Mouse (Mus musculus): ENCODE measurements around the gene Sox13. TPM values are rescaled to one million over a fixed set of nuclear protein-coding genes. Genes with fewer than 3 reads are reported as not detected.

Gene Sox13
- polyA plus RNA-seq, 1 experiment from 2014 or later = 12.3 TPM

DNA sequence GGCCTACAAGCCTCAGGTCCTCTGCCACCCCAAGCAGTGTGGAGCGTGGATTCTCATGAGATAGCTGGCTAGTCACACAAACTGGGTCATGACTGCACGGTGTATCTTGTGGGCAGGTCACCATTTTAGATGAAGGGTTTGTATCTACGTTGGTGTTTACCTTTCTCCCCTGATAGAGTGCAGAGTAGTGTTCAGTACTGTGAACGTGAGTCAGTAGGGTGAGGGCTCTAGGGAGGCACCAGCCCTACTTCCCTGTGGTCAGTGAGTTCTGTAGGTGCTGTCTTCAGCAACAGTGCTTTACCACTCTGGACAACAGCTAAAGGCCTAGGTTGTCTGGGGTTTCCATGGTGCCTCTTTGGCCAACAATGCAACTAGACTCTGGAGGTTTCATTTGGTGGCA is 20.2 kb downstream of the Sox13 start:
- H3K27ac ChIP-seq (ENCODE audit: low read depth, low read length) = no peak overlapping the region
- H3K27me3 ChIP-seq (ENCODE audit: control insufficient read depth, insufficient read depth, low read length) = peaks cover 9% of the 10 kb centered on the region
- H3K4me2 ChIP-seq (ENCODE audit: low read depth, low read length, severe bottlenecking) = no peak overlapping the region
- no peak overlapping the region for H3K4me3 ChIP-seq (ENCODE audit: low read depth, low read length)
- WGBS = 93% methylated on average over 4 of the region's 4 CpGs
- peaks cover 2% of the 10 kb centered on the region for H3K4me1 ChIP-seq (replicated peaks; ENCODE audit: control insufficient read depth, insufficient read depth, low read length)
- H3K9me3 ChIP-seq (ENCODE audit: control insufficient read depth, low read length) = no peaks in the 10 kb centered on the region
- H3K36me3 ChIP-seq (ENCODE audit: control insufficient read depth, insufficient read depth, low read length) = no peaks in the 10 kb centered on the region
- DNase-seq (ENCODE audit: low spot score) = no peak
- no peak for ATAC-seq (replicated peaks; ENCODE audit: low FRiP score)
- no peak overlapping the region for H3K9ac ChIP-seq (ENCODE audit: low read length)

DNA sequence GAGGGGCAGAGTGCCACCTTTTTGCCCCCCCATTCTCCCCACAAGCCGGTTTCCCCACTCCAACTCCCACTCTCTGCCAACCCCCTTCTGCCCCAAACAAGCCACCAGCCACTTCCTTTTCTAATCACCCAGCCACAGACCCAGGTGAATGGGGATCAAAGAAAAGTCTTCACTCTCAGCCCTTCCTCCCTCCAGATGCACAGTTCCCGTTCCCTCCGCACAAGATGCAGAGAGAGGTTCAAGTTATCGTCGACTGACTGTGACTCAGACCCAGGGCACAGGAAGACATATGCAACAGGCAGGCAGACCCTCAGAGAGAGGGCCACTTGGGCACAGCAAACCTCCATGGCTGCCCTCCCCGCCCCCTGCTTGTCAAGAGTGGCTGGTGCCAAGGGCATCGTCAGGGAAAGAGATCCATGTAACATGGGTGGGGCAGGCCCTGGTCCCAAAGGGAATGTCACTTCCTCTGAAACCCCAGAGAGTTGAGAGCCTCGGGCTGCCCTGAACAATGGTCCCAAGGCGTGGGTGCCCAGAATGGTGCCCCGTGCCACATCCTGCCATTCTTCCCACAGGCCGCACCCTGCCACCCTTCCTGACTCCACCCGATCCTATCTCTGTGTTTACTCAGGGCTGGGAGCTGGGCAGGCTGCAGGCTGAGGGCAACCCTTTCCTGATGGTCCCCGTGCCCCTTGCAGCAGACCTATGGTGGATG is 24.0 kb downstream of the Sox13 start:
- peaks cover 16% of the 10 kb centered on the region for H3K27me3 ChIP-seq (ENCODE audit: control insufficient read depth, insufficient read depth, low read length)
- H3K36me3 ChIP-seq (ENCODE audit: control insufficient read depth, insufficient read depth, low read length) = no peaks in the 10 kb centered on the region
- no peaks in the 10 kb centered on the region for H3K9me3 ChIP-seq (ENCODE audit: control insufficient read depth, low read length)
- no peak overlapping the region for H3K27ac ChIP-seq (ENCODE audit: low read depth, low read length)
- DNase-seq (ENCODE audit: low spot score) (no peak), ATAC-seq (replicated peaks; ENCODE audit: low FRiP score) (no peak)
- H3K9ac ChIP-seq (ENCODE audit: low read length) = no peak overlapping the region
- H3K4me2 ChIP-seq (ENCODE audit: low read depth, low read length, severe bottlenecking) = no peak overlapping the region
- WGBS = 79% methylated on average over 13 of the region's 13 CpGs
- H3K4me3 ChIP-seq (ENCODE audit: low read depth, low read length) = no peak overlapping the region
- H3K4me1 ChIP-seq (replicated peaks; ENCODE audit: control insufficient read depth, insufficient read depth, low read length) = peaks cover 9% of the 10 kb centered on the region

DNA sequence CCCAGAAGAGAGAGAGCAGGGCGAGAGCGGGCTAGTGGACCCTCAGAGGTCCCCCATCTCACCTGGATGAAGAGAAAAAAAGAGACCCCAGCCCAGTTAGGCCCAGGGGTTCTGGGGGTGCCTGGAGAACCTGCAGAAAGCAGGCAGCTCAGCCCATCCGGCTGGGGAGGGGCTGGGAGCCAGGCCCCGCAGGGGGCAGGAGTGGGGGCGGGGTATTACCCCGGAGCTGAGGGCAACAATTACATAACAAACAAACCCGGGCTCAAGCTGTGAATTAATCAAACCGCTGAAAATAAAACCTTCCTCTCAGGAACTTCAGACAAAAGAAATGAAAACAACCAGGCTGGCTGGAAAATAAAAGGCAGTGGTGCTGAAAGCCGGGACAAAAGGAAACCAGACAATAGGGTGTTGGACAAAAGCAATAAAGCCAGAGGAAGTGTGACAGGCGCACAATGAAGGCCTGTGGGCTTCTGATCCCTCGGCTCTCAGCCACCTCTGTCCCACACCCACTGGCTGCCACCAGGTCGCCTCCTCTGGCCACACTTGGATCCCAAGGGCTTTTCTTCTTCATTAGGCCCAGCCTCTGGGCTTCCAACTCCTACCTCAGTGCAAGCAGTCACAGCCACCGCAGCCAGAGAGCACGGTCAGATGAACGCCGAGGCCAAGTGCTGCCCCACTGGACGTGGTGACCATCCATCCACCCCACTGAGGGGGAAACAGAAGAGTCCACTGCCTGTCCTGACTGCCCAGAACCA is 26.5 kb downstream of the Sox13 start:
- Histone ChIP-seq H3K27me3 (ENCODE audit: control insufficient read depth, insufficient read depth, low read length) (peaks cover 21% of the 10 kb centered on the region), H3K9ac (ENCODE audit: low read length) (peak overlapping the region; percentile 20), H3K9me3 (ENCODE audit: control insufficient read depth, low read length) (no peaks in the 10 kb centered on the region), H3K4me2 (ENCODE audit: low read depth, low read length, severe bottlenecking) (peak overlapping the region; percentile 28; the same call in 1 of the 2 replicates), H3K4me3 (ENCODE audit: low read depth, low read length) (no peak overlapping the region), H3K36me3 (ENCODE audit: control insufficient read depth, insufficient read depth, low read length) (no peaks in the 10 kb centered on the region), H3K27ac (ENCODE audit: low read depth, low read length) (peak overlapping the region; percentile 59), H3K4me1 (replicated peaks; ENCODE audit: control insufficient read depth, insufficient read depth, low read length) (peaks cover 13% of the 10 kb centered on the region)
- peak; percentile 80 for ATAC-seq (replicated peaks; ENCODE audit: low FRiP score)
- 2% methylated on average over 17 of the region's 17 CpGs for WGBS
- peak; percentile 78 for DNase-seq (ENCODE audit: low spot score)

DNA sequence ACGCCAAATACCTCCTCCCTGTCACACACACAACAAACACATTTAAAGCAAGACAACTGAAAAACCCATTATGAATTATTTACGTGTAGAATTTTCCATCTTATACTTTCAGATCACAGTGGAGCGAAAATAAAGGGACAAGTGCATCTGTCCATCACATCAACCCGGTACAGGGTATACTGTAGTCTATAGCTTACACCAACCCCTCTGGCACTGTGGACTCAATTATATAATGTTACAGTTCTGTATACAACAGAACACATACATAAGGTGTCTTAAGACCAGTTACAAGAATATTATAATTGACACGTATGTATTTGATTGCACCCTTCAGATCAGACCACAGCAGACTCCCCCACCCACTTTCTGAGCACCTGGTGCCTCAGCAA is 27.1 kb downstream of the Sox13 start:
- no peak overlapping the region for H3K4me3 ChIP-seq (ENCODE audit: low read depth, low read length)
- no peak overlapping the region for H3K27ac ChIP-seq (ENCODE audit: low read depth, low read length)
- DNase-seq (ENCODE audit: low spot score) (no peak), ATAC-seq (replicated peaks; ENCODE audit: low FRiP score) (no peak; the same call in 1 of the 2 replicates)
- WGBS = 59% methylated on average over 5 of the region's 5 CpGs
- H3K27me3 ChIP-seq (ENCODE audit: control insufficient read depth, insufficient read depth, low read length) = peaks cover 21% of the 10 kb centered on the region
- peak overlapping the region; percentile 28; the same call in 1 of the 2 replicates for H3K4me2 ChIP-seq (ENCODE audit: low read depth, low read length, severe bottlenecking)
- no peaks in the 10 kb centered on the region for H3K36me3 ChIP-seq (ENCODE audit: control insufficient read depth, insufficient read depth, low read length)
- 0 out of 2 replicates have a peak overlapping the region, but pooled peaks have one; percentile 20 for H3K9ac ChIP-seq (ENCODE audit: low read length)
- no peaks in the 10 kb centered on the region for H3K9me3 ChIP-seq (ENCODE audit: control insufficient read depth, low read length)
- H3K4me1 ChIP-seq (replicated peaks; ENCODE audit: control insufficient read depth, insufficient read depth, low read length) = peaks cover 13% of the 10 kb centered on the region

DNA sequence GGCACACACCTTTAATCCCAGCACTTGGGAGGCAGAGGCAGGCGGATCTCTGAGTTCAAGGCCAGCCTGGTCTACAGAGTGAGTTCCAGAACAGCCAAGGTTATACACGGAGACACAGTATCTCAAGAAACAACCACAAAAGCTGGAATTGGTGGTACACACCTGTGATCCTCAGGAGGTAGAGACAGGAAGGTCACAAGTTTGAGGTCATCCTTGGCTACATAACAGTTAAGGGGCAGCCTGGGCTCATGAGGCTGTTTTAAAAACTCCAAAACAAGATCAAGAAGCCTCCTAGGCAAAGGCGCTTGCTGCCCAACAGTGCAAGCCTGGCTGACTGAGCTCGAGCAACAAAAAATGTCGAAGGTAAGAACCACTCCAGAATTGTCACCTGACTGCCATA is 27.5 kb downstream of the Sox13 start:
- 86% methylated on average over 5 of the region's 5 CpGs for WGBS
- Histone ChIP-seq H3K4me3 (ENCODE audit: low read depth, low read length) (no peak overlapping the region), H3K9ac (ENCODE audit: low read length) (no peak overlapping the region), H3K27me3 (ENCODE audit: control insufficient read depth, insufficient read depth, low read length) (peaks cover 21% of the 10 kb centered on the region), H3K4me1 (replicated peaks; ENCODE audit: control insufficient read depth, insufficient read depth, low read length) (peaks cover 13% of the 10 kb centered on the region), H3K27ac (ENCODE audit: low read depth, low read length) (no peak overlapping the region), H3K9me3 (ENCODE audit: control insufficient read depth, low read length) (no peaks in the 10 kb centered on the region), H3K36me3 (ENCODE audit: control insufficient read depth, insufficient read depth, low read length) (peaks cover 2% of the 10 kb centered on the region; the same call in 1 of the 2 replicates), H3K4me2 (ENCODE audit: low read depth, low read length, severe bottlenecking) (no peak overlapping the region)
- no peak for ATAC-seq (replicated peaks; ENCODE audit: low FRiP score)
- no peak for DNase-seq (ENCODE audit: low spot score)

DNA sequence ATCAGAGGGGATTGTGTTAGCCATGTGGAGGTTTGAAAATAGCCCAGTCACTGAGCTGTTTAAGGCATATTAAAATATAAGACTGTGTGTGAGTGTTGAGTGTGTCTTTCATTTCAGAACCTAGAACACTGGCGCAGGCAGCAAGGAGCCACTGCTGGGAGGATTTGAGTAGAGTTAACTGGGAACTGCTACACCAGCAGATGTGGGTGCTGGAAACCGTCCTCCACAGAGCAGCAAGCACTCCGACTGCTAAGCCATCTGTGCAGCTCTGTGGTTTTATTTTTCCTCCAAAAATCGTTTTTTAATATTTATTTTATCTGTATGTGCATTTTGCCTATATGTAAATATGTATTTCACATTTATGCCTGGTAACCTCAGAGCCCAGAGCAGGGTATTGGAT is 29.5 kb downstream of the Sox13 start:
- DNase-seq (ENCODE audit: low spot score) (no peak), ATAC-seq (replicated peaks; ENCODE audit: low FRiP score) (no peak)
- Histone ChIP-seq H3K36me3 (ENCODE audit: control insufficient read depth, insufficient read depth, low read length) (peaks cover 8% of the 10 kb centered on the region; the same call in 1 of the 2 replicates), H3K4me2 (ENCODE audit: low read depth, low read length, severe bottlenecking) (no peak overlapping the region), H3K27ac (ENCODE audit: low read depth, low read length) (no peak overlapping the region), H3K27me3 (ENCODE audit: control insufficient read depth, insufficient read depth, low read length) (peaks cover 19% of the 10 kb centered on the region), H3K9ac (ENCODE audit: low read length) (no peak overlapping the region), H3K9me3 (ENCODE audit: control insufficient read depth, low read length) (no peaks in the 10 kb centered on the region; the same call in 1 of the 2 replicates), H3K4me3 (ENCODE audit: low read depth, low read length) (no peak overlapping the region), H3K4me1 (replicated peaks; ENCODE audit: control insufficient read depth, insufficient read depth, low read length) (peaks cover 13% of the 10 kb centered on the region)
- WGBS = 73% methylated on average over 4 of the region's 4 CpGs

GRCm38 (mm10) chr1:133387539-133388268 is 36.5 kb downstream of the Sox13 start:
- Histone ChIP-seq H3K4me3 (ENCODE audit: low read depth, low read length) (no peak overlapping the region), H3K36me3 (ENCODE audit: control insufficient read depth, insufficient read depth, low read length) (peaks cover 8% of the 10 kb centered on the region; the same call in 1 of the 2 replicates), H3K27me3 (ENCODE audit: control insufficient read depth, insufficient read depth, low read length) (no peaks in the 10 kb centered on the region; the same call in 1 of the 2 replicates), H3K9ac (ENCODE audit: low read length) (no peak overlapping the region), H3K27ac (ENCODE audit: low read depth, low read length) (no peak overlapping the region), H3K4me1 (replicated peaks; ENCODE audit: control insufficient read depth, insufficient read depth, low read length) (0 out of 2 replicates have a peak, but pooled peaks cover 8% of the 10 kb centered on the region), H3K9me3 (ENCODE audit: control insufficient read depth, low read length) (no peaks in the 10 kb centered on the region; the same call in 1 of the 2 replicates), H3K4me2 (ENCODE audit: low read depth, low read length, severe bottlenecking) (no peak overlapping the region)
- no peak for ATAC-seq (replicated peaks; ENCODE audit: low FRiP score)
- WGBS = 67% methylated on average over 19 of the region's 19 CpGs
- DNase-seq (ENCODE audit: low spot score) = no peak

- Histone ChIP-seq H3K4me3 (ENCODE audit: low read depth, low read length) (no peak overlapping the region), H3K9me3 (ENCODE audit: control insufficient read depth, low read length) (no peaks in the 10 kb centered on the region; the same call in 1 of the 2 replicates), H3K36me3 (ENCODE audit: control insufficient read depth, insufficient read depth, low read length) (peaks cover 3% of the 10 kb centered on the region; the same call in 1 of the 2 replicates), H3K9ac (ENCODE audit: low read length) (peak overlapping the region; percentile 39), H3K27ac (ENCODE audit: low read depth, low read length) (no peak overlapping the region), H3K27me3 (ENCODE audit: control insufficient read depth, insufficient read depth, low read length) (no peaks in the 10 kb centered on the region; the same call in 1 of the 2 replicates), H3K4me2 (ENCODE audit: low read depth, low read length, severe bottlenecking) (no peak overlapping the region), H3K4me1 (replicated peaks; ENCODE audit: control insufficient read depth, insufficient read depth, low read length) (0 out of 2 replicates have a peak, but pooled peaks cover 8% of the 10 kb centered on the region)
- ATAC-seq (replicated peaks; ENCODE audit: low FRiP score) (no peak), DNase-seq (ENCODE audit: low spot score) (no peak)
- 22% methylated on average over 11 of the region's 11 CpGs for WGBS
These were observed 38.0 kb downstream of the Sox13 start for GRCm38 (mm10) chr1:133386209-133386608.
